Mouse (Mus musculus) hindbrain, embryonic 16.5 days (tissue): ENCODE data around the gene Amz1. TPM values are rescaled to one million over a fixed set of nuclear protein-coding genes. Genes with fewer than 3 reads are reported as not detected.
A peak's percentile ranks its signal among the peaks of the same experiment; 100 is the strongest.

ENCODE experiments used
- ATAC-seq: fragments of 200-750 bp; cut with Nextera tagmentation; 2 replicates; pipeline ENCODE4 v1.8.0; 2017; ENCODE audit warnings: moderate TSS enrichment, moderate library complexity
- H3K27ac ChIP-seq: fragments of 300-500 bp; sonication (generic); 2 replicates; pipeline ENCODE4 v1.5.1; 2014; ENCODE audit warnings: low read depth, mild to moderate bottlenecking, control low read depth, low read length, moderate library complexity
- H3K27me3 ChIP-seq: fragments of 300-500 bp; sonication (generic); replicated peaks from 2 replicates; pipeline ENCODE4 v1.6.1; 2014; ENCODE audit warnings: low read length; ENCODE audit not compliant: control insufficient read depth, insufficient read depth
- H3K36me3 ChIP-seq: fragments of 300-500 bp; sonication (generic); 2 replicates; pipeline ENCODE4 v1.6.1; 2014; ENCODE audit warnings: mild to moderate bottlenecking, low read length, moderate library complexity, mixed read lengths; ENCODE audit not compliant: control insufficient read depth, insufficient read depth
- H3K4me1 ChIP-seq: fragments of 300-500 bp; sonication (generic); 2 replicates; pipeline ENCODE4 v1.6.1; 2014; ENCODE audit warnings: low read depth, low read length; ENCODE audit not compliant: control insufficient read depth, insufficient read depth
- H3K4me2 ChIP-seq: fragments of 300-500 bp; sonication (generic); 2 replicates; pipeline ENCODE4 v1.6.1; 2014; ENCODE audit warnings: mild to moderate bottlenecking, low read length, control low read depth, moderate library complexity
- H3K4me3 ChIP-seq: fragments of 300-500 bp; sonication (generic); 2 replicates; pipeline ENCODE4 v1.5.1; 2014; ENCODE audit warnings: mild to moderate bottlenecking, low read length, control low read depth, moderate library complexity
- H3K9ac ChIP-seq: fragments of 300-500 bp; sonication (generic); 2 replicates; pipeline ENCODE4 v1.6.1; 2014; ENCODE audit warnings: low read depth, mild to moderate bottlenecking, control low read depth, low read length, moderate library complexity
- H3K9me3 ChIP-seq: fragments of 300-500 bp; sonication (generic); 2 replicates; pipeline ENCODE4 v1.6.1; 2014; ENCODE audit warnings: mild to moderate bottlenecking, low read length, moderate library complexity; ENCODE audit not compliant: control insufficient read depth
- WGBS: fragments of 180-500 bp; shearing (Covaris S2); extraction: QIAGEN DNeasy Blood & Tissue Kit; methylation state at CpG from one replicate; pipeline ENCODE4 v1.1.7; 2014; 5-methylcytosine and 5-hydroxymethylcytosine counted together
- polyA plus RNA-seq: library from polyadenylated mRNA; unstranded; fragments of >200 nt; fragmentation: Nextera tagmentation; extraction: Ambion mirVana; gene quantifications from 2 replicates; pipeline ENCODE4 v1.2.1, GENCODE M21; 2015

Amz1 gene
- polyA plus RNA-seq, 1 experiment from 2014 or later, result 6.6 TPM

- 81% methylated on average over 13 of the region's 13 CpGs for WGBS
- peak; percentile 67; the same call in 1 of the 2 replicates for ATAC-seq
- 0 out of 2 replicates have a peak overlapping the region, but pooled peaks have one; percentile 14 for H3K27ac ChIP-seq
- H3K4me3 ChIP-seq, result no peak overlapping the region
- peaks cover 16% of the 10 kb centered on the region for H3K36me3 ChIP-seq
- H3K27me3 ChIP-seq, result no peaks in the 10 kb centered on the region
- H3K9ac ChIP-seq, result no peak overlapping the region
- no peaks in the 10 kb centered on the region for H3K9me3 ChIP-seq
- H3K4me1 ChIP-seq, result peaks cover 7% of the 10 kb centered on the region; the same call in 1 of the 2 replicates
- no peak overlapping the region for H3K4me2 ChIP-seq
These were observed 61.4 kb downstream of the Amz1 start for GRCm38 (mm10) chr5:140785240-140785872.

- no peak overlapping the region for H3K4me3 ChIP-seq
- peaks cover 34% of the 10 kb centered on the region for H3K4me1 ChIP-seq
- H3K4me2 ChIP-seq, result no peak overlapping the region
- 0 out of 2 replicates have a peak, but pooled peaks cover under 1% of the 10 kb centered on the region for H3K36me3 ChIP-seq
- no peak overlapping the region for H3K9ac ChIP-seq
- no peaks in the 10 kb centered on the region for H3K9me3 ChIP-seq
- ATAC-seq, result no peak
- peak overlapping the region; percentile 41 for H3K27ac ChIP-seq
- H3K27me3 ChIP-seq, result no peaks in the 10 kb centered on the region
These were observed 65.6 kb downstream of the Amz1 start for GRCm38 (mm10) chr5:140789561-140789960.

- H3K9ac ChIP-seq, result no peak overlapping the region
- no peaks in the 10 kb centered on the region for H3K27me3 ChIP-seq
- H3K27ac ChIP-seq, result peak overlapping the region; percentile 87
- no peak overlapping the region for H3K4me2 ChIP-seq
- H3K4me1 ChIP-seq, result peaks cover 42% of the 10 kb centered on the region
- no peaks in the 10 kb centered on the region for H3K36me3 ChIP-seq
- 56% methylated on average over 2 of the region's 2 CpGs for WGBS
- H3K4me3 ChIP-seq, result no peak overlapping the region
- H3K9me3 ChIP-seq, result no peaks in the 10 kb centered on the region
- ATAC-seq, result no peak
These were observed 66.5 kb downstream of the Amz1 start for GRCm38 (mm10) chr5:140790392-140790791.

GRCm38 (mm10) chr5:140790937-140791877 is 67.3 kb downstream of the Amz1 start:
- Histone ChIP-seq H3K4me3 (no peak overlapping the region), H3K4me1 (peaks cover 42% of the 10 kb centered on the region), H3K27me3 (no peaks in the 10 kb centered on the region), H3K9me3 (no peaks in the 10 kb centered on the region), H3K4me2 (peak overlapping the region; percentile 25; the same call in 1 of the 2 replicates), H3K36me3 (no peaks in the 10 kb centered on the region), H3K27ac (peak overlapping the region; percentile 87), H3K9ac (peak overlapping the region; percentile 25; the same call in 1 of the 2 replicates)
- peak; percentile 79 for ATAC-seq
- 31% methylated on average over 9 of the region's 9 CpGs for WGBS

- H3K4me3 ChIP-seq, result no peak overlapping the region
- peaks cover 42% of the 10 kb centered on the region for H3K4me1 ChIP-seq
- H3K27ac ChIP-seq, result peak overlapping the region; percentile 87
- WGBS, result 58% methylated on average over 5 of the region's 5 CpGs
- H3K9me3 ChIP-seq, result no peaks in the 10 kb centered on the region
- H3K27me3 ChIP-seq, result no peaks in the 10 kb centered on the region
- no peak for ATAC-seq
- H3K4me2 ChIP-seq, result no peak overlapping the region
- H3K9ac ChIP-seq, result no peak overlapping the region
- H3K36me3 ChIP-seq, result no peaks in the 10 kb centered on the region
These were observed 68.3 kb downstream of the Amz1 start for GRCm38 (mm10) chr5:140792233-140792632.

GRCm38 (mm10) chr5:140794753-140795152 is 70.8 kb downstream of the Amz1 start:
- H3K4me3 ChIP-seq, result no peak overlapping the region
- H3K27ac ChIP-seq, result 0 out of 2 replicates have a peak overlapping the region, but pooled peaks have one; percentile 32
- H3K27me3 ChIP-seq, result no peaks in the 10 kb centered on the region
- no peaks in the 10 kb centered on the region for H3K36me3 ChIP-seq
- whole genome bisulfite sequencing, result 35% methylated on average over 3 of the region's 3 CpGs
- no peak overlapping the region for H3K4me2 ChIP-seq
- ATAC-seq, result no peak
- H3K9me3 ChIP-seq, result no peaks in the 10 kb centered on the region
- H3K9ac ChIP-seq, result no peak overlapping the region
- peaks cover 47% of the 10 kb centered on the region for H3K4me1 ChIP-seq

- no peak overlapping the region for H3K4me2 ChIP-seq
- no peaks in the 10 kb centered on the region for H3K9me3 ChIP-seq
- no peaks in the 10 kb centered on the region for H3K36me3 ChIP-seq
- no peak overlapping the region for H3K27ac ChIP-seq
- no peaks in the 10 kb centered on the region for H3K27me3 ChIP-seq
- peaks cover 43% of the 10 kb centered on the region for H3K4me1 ChIP-seq
- ATAC-seq, result no peak
- no peak overlapping the region for H3K4me3 ChIP-seq
- 61% methylated on average over 2 of the region's 2 CpGs for WGBS
- H3K9ac ChIP-seq, result no peak overlapping the region
These were observed 71.2 kb downstream of the Amz1 start for GRCm38 (mm10) chr5:140795176-140795575.

- no peak for ATAC-seq
- no peak overlapping the region for H3K4me3 ChIP-seq
- no peak overlapping the region for H3K9ac ChIP-seq
- WGBS, result 55% methylated on average over 3 of the region's 3 CpGs
- H3K27me3 ChIP-seq, result no peaks in the 10 kb centered on the region
- no peak overlapping the region for H3K4me2 ChIP-seq
- peaks cover 36% of the 10 kb centered on the region for H3K4me1 ChIP-seq
- no peaks in the 10 kb centered on the region for H3K9me3 ChIP-seq
- H3K36me3 ChIP-seq, result no peaks in the 10 kb centered on the region
- no peak overlapping the region for H3K27ac ChIP-seq
These were observed 72.1 kb downstream of the Amz1 start for GRCm38 (mm10) chr5:140796051-140796450.

GRCm38 (mm10) chr5:140798158-140798557 is 74.2 kb downstream of the Amz1 start:
- Histone ChIP-seq H3K9ac (no peak overlapping the region), H3K27me3 (no peaks in the 10 kb centered on the region), H3K4me1 (peaks cover 16% of the 10 kb centered on the region), H3K4me3 (no peak overlapping the region), H3K4me2 (no peak overlapping the region), H3K27ac (peak overlapping the region; percentile 27; the same call in 1 of the 2 replicates), H3K9me3 (no peaks in the 10 kb centered on the region), H3K36me3 (no peaks in the 10 kb centered on the region)
- ATAC-seq, result no peak
- WGBS, result 73% methylated on average over 7 of the region's 7 CpGs
